Mouse (Mus musculus) gastrocnemius, adult 8-10 months (tissue): ENCODE data around the gene Pabpc4. TPM values are rescaled to one million over a fixed set of nuclear protein-coding genes. Genes with fewer than 3 reads are reported as not detected.
A peak's percentile ranks its signal among the peaks of the same experiment; 100 is the strongest.
"Not testable (repeated sequence)": the region's sequence is repeated elsewhere in the genome, so short reads cannot be mapped to it uniquely, and the experiment has no call there.

Experiments
- DNase-seq, 2 experiments: peaks; one replicate each; pipeline ENCODE4 v3.0.0; 2022; ENCODE audit warnings: low spot score in 2 of 2
- total RNA-seq, 4 experiments: library from RNA; stranded (reverse); gene quantifications; 2 replicates each; pipeline ENCODE4 v1.2.4; 2022

The Pabpc4 gene
- total RNA-seq, 4 experiments from 2014 or later, result 325 to 385 (median 343) TPM

DNA sequence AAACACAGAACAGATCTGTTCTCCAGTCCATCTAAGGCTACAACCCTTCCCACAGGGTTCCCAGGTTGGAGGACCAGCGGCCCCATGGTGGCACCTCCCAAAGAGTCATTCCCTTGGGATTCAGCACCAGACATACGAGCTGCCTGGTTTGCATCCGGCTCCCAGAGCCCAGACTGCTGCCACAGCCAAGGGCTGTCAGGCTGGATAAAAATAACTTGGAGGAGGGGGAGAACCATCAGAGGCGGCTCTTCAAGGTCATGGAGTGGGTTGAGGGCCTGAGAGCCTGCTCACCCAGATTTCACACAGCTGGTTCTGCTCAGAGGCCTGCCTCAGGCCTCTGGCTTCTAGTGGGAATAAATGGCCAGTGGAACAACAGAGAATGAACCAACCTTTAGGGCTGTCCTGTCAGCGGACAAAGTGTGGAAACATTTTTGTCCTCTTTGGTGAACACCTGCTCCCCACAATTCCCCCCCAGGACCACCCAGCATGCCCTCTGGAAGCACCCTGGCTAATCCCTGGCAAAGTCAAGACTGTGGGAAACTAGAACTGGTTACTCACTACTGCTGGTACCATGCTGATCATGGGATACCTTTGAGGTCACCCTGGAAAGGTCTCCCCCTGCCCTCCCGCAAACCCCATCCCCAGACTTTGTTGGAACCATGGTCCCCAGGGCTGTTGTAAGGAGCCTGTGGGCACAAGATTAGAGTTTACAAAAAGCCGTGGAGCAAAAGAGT is 14.8 kb upstream of the Pabpc4 start:
- DNase-seq, result peak in 1 of 2 experiments; percentile 59

DNA sequence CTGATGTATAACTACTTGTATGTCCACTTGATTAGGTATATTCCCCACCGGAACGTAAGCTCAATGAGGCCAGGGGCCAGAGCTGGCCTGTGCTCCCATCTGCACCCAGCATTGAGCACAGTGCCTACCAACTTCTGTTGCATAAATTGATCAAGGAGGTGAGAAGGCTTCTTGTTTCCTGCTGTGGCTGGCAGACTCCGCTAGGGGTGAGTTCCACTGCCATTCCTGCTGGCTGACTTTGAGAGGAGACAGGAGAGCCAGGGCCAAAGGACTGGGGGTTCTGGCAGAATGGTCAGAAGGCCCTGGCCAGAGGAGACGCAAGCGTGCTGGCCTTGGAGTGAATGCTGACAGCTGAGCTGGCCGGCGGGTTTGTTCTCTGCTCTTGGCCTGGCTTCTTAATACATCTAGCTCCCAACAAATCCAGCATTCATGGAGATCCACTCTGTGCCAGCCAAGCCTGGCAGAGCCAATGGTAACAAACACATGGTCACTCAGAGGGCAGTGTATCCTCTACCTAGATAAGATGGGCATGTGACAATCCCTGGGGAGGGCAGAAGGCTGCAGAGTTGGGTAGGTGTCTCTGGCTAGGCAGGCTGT is 13.1 kb upstream of the Pabpc4 start:
- peak; percentile 88 to 91 for DNase-seq

GRCm38 (mm10) chr4:123252214-123252613 is 9.9 kb upstream of the Pabpc4 start:
- DNase-seq, result no peak

DNA sequence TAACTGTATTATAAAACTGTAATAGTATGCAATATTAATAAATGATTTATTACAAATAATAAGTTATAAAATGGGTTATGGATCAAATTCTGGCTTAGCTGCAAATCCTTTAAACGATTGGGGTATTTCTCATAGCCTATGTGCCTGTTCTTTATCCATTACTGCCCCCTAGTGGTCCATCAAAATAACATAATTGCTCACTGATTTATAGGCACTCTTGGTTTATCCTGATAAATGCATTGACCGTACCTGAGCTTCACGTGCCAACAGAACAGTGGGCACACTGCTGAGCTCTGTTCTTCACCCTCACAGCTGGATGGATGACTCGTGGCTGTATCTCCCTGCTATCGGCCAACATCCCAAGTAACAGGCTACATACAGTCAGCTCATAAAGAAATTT is 7.5 kb upstream of the Pabpc4 start:
- DNase-seq, result no peak

DNA sequence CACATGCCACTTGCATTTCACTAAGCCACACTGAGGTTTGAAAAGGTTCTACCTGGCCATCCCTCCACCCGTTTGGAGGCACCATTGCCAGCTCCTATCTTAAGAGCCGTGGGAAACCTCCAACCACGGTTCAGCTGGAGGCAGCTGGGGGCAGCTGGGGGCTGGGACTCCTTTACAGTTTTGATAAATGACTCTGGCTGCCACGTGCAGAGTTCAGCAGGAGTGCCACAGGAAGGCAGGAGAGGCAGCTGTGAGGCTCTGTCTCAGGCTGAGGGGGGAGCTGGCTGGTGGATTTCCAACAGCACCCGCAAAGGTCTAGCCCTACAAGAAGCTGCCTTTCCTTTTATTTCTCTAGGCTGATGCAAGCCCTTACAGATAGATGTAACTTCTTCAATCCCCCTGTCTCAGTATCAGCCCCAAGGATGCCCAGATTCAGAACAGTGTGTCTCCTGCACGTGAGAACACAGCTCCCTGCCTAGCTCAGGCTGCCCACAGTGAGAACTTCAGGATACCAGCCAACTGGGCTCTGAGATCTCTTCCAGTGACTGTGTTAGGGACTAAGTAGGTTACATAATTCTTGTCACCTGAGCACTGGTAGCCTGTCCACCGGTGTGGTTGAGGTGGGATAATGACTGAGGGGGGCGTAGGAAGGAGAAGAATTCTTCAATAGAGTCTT is 1.9 kb upstream of the Pabpc4 start:
- no peak for DNase-seq

DNA sequence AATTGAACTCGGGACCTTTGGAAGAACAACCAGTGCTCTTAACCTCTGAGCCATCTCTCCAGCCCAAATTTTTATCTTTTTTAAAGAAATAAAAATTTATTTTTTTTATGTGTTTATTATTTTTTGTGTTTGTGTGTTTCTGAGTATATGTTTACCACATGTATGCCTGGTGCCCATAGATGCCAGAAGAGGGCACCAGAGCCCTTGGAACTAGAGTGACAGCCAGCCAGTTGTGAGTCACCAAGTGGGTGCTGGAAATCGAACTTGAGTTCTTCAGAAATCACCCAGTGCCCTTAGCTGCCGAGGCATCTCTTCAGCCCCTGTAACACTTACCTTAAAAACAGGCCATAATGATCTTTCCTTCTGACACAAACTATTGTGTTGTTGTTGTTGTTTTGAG is 8.9 kb downstream of the Pabpc4 start:
- DNase-seq, result no peak

GRCm38 (mm10) chr4:123280117-123280516 is 18.0 kb downstream of the Pabpc4 start:
- DNase-seq, result no peak

- DNase-seq, result peak; percentile 83 to 90
Observed at GRCm38 (mm10) chr4:123282500-123282899, 20.3 kb downstream of the Pabpc4 start.

GRCm38 (mm10) chr4:123282915-123283674 is 20.9 kb downstream of the Pabpc4 start:
- peak; percentile 48 to 71 for DNase-seq

DNA sequence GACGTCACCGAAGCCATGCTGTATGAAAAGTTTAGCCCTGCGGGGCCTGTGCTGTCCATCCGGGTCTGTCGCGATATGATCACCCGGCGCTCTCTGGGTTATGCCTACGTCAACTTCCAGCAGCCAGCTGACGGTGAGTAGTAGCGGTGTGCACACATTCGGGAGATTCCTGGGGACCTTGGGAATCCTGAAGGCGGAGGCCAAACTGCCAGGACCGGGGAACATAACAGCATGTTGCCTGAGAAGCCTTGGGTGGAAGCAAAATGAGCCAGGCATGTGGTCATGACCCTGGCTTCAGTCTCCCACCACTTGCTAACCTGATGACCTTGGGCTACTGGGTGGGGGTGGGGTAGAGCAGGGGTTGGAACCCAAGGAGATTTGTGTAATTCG is 21.5 kb downstream of the Pabpc4 start:
- peak; percentile 27 to 41 for DNase-seq

GRCm38 (mm10) chr4:123284731-123285624 is 22.8 kb downstream of the Pabpc4 start:
- DNase-seq, result no peak

DNA sequence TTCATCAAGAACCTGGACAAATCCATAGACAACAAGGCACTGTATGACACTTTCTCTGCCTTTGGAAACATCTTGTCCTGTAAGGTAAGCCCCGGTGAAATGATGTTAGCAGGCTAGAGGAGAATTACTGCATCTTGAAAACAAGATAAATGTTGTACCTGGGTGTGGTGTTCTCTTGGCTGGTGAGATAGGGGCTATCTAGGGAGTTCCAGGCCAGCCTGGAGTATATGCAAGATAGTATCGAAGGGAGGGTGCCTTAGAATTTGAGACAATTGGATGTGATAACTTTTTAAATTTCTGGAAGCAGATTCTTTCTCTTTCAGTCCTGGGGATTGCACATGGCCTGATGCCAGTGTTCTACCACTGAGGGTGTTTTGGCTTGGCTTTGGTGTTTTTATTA is 24.6 kb downstream of the Pabpc4 start:
- DNase-seq, result no peak

GRCm38 (mm10) chr4:123289038-123289437 is 26.9 kb downstream of the Pabpc4 start:
- DNase-seq, result no peak

DNA sequence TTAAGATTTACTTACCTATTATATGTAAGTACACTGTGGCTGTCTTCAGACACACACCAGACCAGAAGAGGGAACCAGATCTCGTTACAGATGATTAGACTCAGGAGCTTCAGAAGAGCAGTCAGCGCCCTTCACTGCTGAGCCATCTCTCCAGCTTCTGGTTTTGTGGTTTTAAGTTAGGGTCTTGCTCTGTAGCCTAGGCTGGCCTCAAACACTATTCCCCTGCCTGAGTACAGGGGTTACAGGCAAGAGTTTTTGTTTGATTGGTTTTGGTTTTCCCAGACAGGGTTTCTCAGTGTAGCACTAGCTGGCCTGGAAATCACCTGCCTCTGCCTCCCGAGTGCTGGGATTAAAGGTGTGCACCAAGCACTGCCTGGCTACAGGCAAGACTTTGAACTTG is 30.2 kb downstream of the Pabpc4 start:
- no peak for DNase-seq

GRCm38 (mm10) chr4:123292989-123293388 is 30.8 kb downstream of the Pabpc4 start:
- DNase-seq, result no peak

DNA sequence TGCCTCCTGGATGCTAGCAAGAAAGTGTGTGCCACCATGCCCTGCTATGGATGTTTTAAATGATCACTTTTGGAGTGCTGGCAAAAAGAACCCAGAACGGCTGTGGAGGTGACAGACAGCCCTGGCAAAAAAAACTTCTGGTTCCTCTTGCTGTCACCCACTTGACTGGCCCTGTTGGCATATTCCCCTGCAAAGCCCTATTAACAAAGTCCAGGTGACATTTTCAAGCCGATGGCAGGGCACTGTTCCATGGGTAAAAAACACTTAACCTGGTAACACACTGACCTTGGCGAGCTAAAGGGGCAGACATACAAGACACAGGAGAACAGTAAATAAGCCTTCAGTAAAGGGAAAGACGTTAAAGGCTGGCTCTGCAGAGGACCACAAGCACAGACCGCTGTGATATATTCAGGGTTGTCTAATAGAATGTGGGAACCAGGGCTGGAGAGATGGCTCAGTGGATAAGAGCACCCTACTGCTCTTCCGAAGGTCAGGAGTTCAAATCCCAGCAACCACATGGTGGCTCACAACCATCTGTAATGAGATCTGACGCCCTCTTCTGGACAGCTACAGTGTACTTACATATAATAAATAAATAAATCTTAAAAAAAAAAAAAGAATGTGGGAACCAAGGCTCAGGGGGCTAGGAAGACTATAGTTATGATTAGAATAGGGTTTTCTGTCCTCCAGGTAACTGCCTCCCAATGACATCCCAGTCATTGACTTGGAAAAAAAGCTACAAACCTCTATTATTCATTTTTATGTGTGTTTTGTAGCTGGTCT is 31.7 kb downstream of the Pabpc4 start:
- DNase-seq, result no peak

DNA sequence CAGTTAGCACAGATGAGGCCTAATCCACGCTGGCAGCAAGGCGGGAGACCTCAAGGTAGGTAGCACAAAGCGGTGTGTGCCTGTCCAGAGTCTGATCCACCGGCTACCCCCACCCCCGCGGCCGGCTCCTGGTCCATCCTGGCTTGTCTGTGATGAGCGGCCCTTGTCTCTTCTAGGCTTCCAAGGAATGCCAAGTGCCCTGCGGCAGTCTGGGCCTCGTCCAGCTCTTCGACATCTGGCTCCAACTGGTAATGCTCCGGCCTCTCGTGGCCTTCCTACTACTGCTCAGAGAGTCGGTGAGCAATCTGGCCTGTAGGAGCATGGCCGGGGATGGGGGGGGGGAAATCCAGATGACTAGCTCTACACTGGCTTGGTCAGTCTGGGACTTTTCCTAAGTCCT is 32.9 kb downstream of the Pabpc4 start:
- DNase-seq, result not testable (repeated sequence)

GRCm38 (mm10) chr4:123295516-123296147 is 33.5 kb downstream of the Pabpc4 start:
- DNase-seq, result peak; percentile 29 to 35

DNA sequence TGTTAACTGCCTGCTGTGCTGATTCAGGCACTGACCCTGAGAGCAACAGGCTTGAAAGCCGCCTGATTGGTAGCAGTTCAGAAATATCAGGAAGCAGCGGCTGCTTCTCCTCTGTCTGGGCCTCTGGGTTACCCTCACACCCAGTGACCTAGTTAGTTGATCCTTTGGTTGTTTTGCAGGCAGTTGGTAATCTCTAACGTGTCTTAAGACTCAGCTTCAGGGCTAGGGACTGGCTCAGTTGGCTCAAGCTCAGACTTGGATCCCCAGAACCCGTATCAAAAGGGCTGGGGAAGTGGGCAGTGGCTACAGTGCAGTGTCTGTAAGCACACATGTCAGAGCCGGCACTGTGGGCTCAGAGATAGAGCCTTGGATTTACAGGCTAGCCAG is 34.0 kb downstream of the Pabpc4 start:
- DNase-seq, result no peak
